8 mouse cellular contexts compared by ENCODE assay signal in the genomic region with DNA sequence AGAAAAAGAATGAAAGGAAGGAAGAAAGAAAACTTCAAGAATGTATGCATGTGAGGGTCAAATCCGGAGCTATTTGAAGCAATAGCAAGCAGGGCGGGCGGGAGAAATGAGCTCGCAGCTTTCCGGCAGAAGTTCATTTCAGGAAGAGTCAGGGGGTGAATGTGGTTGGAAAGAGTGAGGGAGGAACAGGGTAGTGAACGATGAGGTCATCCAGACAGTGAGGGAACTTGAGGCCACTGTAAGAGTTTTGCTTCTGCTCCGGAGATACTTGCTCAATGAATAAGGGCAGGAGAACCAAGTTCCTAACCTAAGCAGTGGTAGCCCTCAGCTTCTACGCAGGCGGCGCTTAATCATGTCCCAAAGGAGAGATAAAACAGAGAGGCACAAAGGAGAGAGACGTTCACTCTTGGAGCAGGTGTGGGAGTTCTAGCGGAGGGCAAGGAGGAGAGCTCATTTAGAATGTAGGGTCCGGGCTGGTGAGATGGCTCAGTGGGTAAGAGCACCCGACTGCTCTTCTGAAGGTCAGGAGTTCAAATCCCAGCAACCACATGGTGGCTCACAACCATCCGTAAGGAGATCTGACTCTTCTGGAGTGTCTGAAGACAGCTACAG. TPM values are rescaled to one million over a fixed set of nuclear protein-coding genes. Genes with fewer than 3 reads are reported as not detected.
A peak's percentile ranks its signal among the peaks of the same experiment; 100 is the strongest.
DNase-seq lines count a peak whose midpoint lies in the region; ATAC-seq lines count a peak whose summit lies in the region.

No protein-coding gene starts in this region.

- peak overlapping the region; percentile 87; the same call in 1 of the 2 replicates for H3K27ac ChIP-seq in lung, embryonic 16.5 days (ENCODE audit: low read length)
- 0 out of 2 replicates have a peak overlapping the region, but pooled peaks have one; percentile 23 for H3K27ac ChIP-seq in intestine, embryonic 16.5 days (ENCODE audit: low read length)
- peak overlapping the region; percentile 86; the same call in 1 of the 2 replicates for H3K27ac ChIP-seq in stomach, embryonic 14.5 days (ENCODE audit: low read length)

- peaks cover 55% of the 10 kb centered on the region for H3K4me1 ChIP-seq in lung, embryonic 16.5 days (replicated peaks; ENCODE audit: control insufficient read depth, insufficient read depth, low read length)
- H3K4me1 ChIP-seq in intestine, embryonic 16.5 days (ENCODE audit: control insufficient read depth, insufficient read depth, low read length): peaks cover 54% of the 10 kb centered on the region
- peaks cover 48% of the 10 kb centered on the region for H3K4me1 ChIP-seq in stomach, embryonic 14.5 days (ENCODE audit: control insufficient read depth, insufficient read depth, low read length)

- DNase-seq in adrenal gland, adult (ENCODE audit: inconsistent age in 2 of 2, low spot score in 1 of 2): peak; percentile 29 to 51
- DNase-seq in adrenal gland, postnatal 14 days: no peak
- no peak for DNase-seq in lung, postnatal 14 days
- DNase-seq in thymus, adult 18-20 months: no peak
- DNase-seq in thymus, postnatal 4 days: no peak

- no peaks in the 10 kb centered on the region for H3K36me3 ChIP-seq in lung, embryonic 16.5 days (ENCODE audit: control insufficient read depth, insufficient read depth, low read length)
- no peaks in the 10 kb centered on the region for H3K36me3 ChIP-seq in intestine, embryonic 16.5 days (ENCODE audit: control insufficient read depth, insufficient read depth, low read length)
- no peaks in the 10 kb centered on the region for H3K36me3 ChIP-seq in stomach, embryonic 14.5 days (ENCODE audit: control insufficient read depth, insufficient read depth, low read length)

- H3K27me3 ChIP-seq in lung, embryonic 16.5 days (ENCODE audit: control insufficient read depth, insufficient read depth, low read depth, low read length): no peaks in the 10 kb centered on the region
- H3K27me3 ChIP-seq in intestine, embryonic 16.5 days (replicated peaks; ENCODE audit: control insufficient read depth, insufficient read depth, low read length): no peaks in the 10 kb centered on the region
- H3K27me3 ChIP-seq in stomach, embryonic 14.5 days (ENCODE audit: control insufficient read depth, insufficient read depth, low read length): no peaks in the 10 kb centered on the region

- no peak overlapping the region for H3K9ac ChIP-seq in lung, embryonic 16.5 days (ENCODE audit: low read length)
- H3K9ac ChIP-seq in intestine, embryonic 16.5 days (ENCODE audit: low read depth, low read length): peak overlapping the region; percentile 19; the same call in 1 of the 2 replicates
- H3K9ac ChIP-seq in stomach, embryonic 14.5 days (replicated peaks; ENCODE audit: low read depth, low read length): no peak overlapping the region

- ATAC-seq in lung, embryonic 16.5 days (ENCODE audit: low read depth): no peak
- ATAC-seq in intestine, embryonic 16.5 days: no peak
- no peak for ATAC-seq in stomach, embryonic 14.5 days (ENCODE audit: insufficient number of reproducible peaks, insufficient read depth, low FRiP score, low read depth)

- WGBS in lung, embryonic 16.5 days: 18% methylated on average over 15 of the region's 15 CpGs
- 28% methylated on average over 15 of the region's 15 CpGs for WGBS in intestine, embryonic 16.5 days
- 22% methylated on average over 15 of the region's 15 CpGs for WGBS in stomach, embryonic 14.5 days

- no peak overlapping the region for H3K4me3 ChIP-seq in lung, embryonic 16.5 days (ENCODE audit: low read length)
- H3K4me3 ChIP-seq in intestine, embryonic 16.5 days (ENCODE audit: low read length): no peak overlapping the region
- H3K4me3 ChIP-seq in stomach, embryonic 14.5 days (ENCODE audit: low read depth, low read length): no peak overlapping the region

- no peaks in the 10 kb centered on the region for H3K9me3 ChIP-seq in lung, embryonic 16.5 days (ENCODE audit: control insufficient read depth, low read length)
- H3K9me3 ChIP-seq in intestine, embryonic 16.5 days (ENCODE audit: control insufficient read depth, low read length): no peaks in the 10 kb centered on the region
- H3K9me3 ChIP-seq in stomach, embryonic 14.5 days (ENCODE audit: control insufficient read depth, low read depth, low read length): no peaks in the 10 kb centered on the region

- no peak overlapping the region; the same call in 1 of the 2 replicates for H3K4me2 ChIP-seq in lung, embryonic 16.5 days (ENCODE audit: low read depth, low read length)
- 0 out of 2 replicates have a peak overlapping the region, but pooled peaks have one; percentile 3 for H3K4me2 ChIP-seq in intestine, embryonic 16.5 days (ENCODE audit: low read depth, low read length)
- peak overlapping the region; percentile 45; the same call in 1 of the 2 replicates for H3K4me2 ChIP-seq in stomach, embryonic 14.5 days (replicated peaks; ENCODE audit: low read depth, low read length)

RNA-seq across cellular contexts. Expression of gene Trim8, which starts 21.0 kb away (rescaled TPM):
- total RNA-seq in adrenal gland, postnatal 14 days (2021): 39.3 and 44.9 TPM in 2 replicates
- polyA plus RNA-seq in lung, embryonic 16.5 days (2015; fragmentation: Nextera tagmentation; extraction: Ambion mirVana): 22.4 and 24.9 TPM in 2 replicates
- polyA plus RNA-seq in intestine, embryonic 16.5 days (2015; fragmentation: Nextera tagmentation; extraction: Ambion mirVana): 10.1 and 13.7 TPM in 2 replicates
- 22.3 and 23.5 TPM in 2 replicates for polyA plus RNA-seq in stomach, embryonic 14.5 days (2014; fragmentation: Nextera tagmentation; extraction: Ambion mirVana)

RNA-seq across cellular contexts. Expression of gene Arl3, which starts 50.5 kb away (rescaled TPM):
- total RNA-seq in adrenal gland, postnatal 14 days (2021): 57.0 and 60.7 TPM in 2 replicates
- polyA plus RNA-seq in lung, embryonic 16.5 days (2015; fragmentation: Nextera tagmentation; extraction: Ambion mirVana): 113 and 118 TPM in 2 replicates
- polyA plus RNA-seq in intestine, embryonic 16.5 days (2015; fragmentation: Nextera tagmentation; extraction: Ambion mirVana): 53.9 and 64.5 TPM in 2 replicates
- 89.4 and 98.7 TPM in 2 replicates for polyA plus RNA-seq in stomach, embryonic 14.5 days (2014; fragmentation: Nextera tagmentation; extraction: Ambion mirVana)

RNA-seq across cellular contexts. Expression of gene Sfxn2, which starts 50.6 kb away (rescaled TPM):
- 11.5 and 12.7 TPM in 2 replicates for total RNA-seq in adrenal gland, postnatal 14 days (2021)
- 24.6 and 28.4 TPM in 2 replicates for polyA plus RNA-seq in lung, embryonic 16.5 days (2015; fragmentation: Nextera tagmentation; extraction: Ambion mirVana)
- polyA plus RNA-seq in intestine, embryonic 16.5 days (2015; fragmentation: Nextera tagmentation; extraction: Ambion mirVana): 16.7 and 18.1 TPM in 2 replicates
- 19.3 and 20.8 TPM in 2 replicates for polyA plus RNA-seq in stomach, embryonic 14.5 days (2014; fragmentation: Nextera tagmentation; extraction: Ambion mirVana)

Comparison
In these comparisons a context has a peak if more than half of its experiments do, and no peak if none do; other contexts are left out.
1. DNase-seq: peak in adrenal gland, adult (2 of 2); none in adrenal gland, postnatal 14 days (single experiment), lung, postnatal 14 days (single experiment), thymus, adult 18-20 months (0 of 2) and thymus, postnatal 4 days (single experiment).
2. H3K27ac ChIP-seq: peak in every context shown above with its lines; median percentile 87 in lung, embryonic 16.5 days; 86 in stomach, embryonic 14.5 days; 23 in intestine, embryonic 16.5 days.